Mouse (Mus musculus) spleen, adult 2 months (tissue): ENCODE measurements around the gene Camta1.

Experiments used
- CTCF ChIP-seq: fragments of 200-500 bp; IDR thresholded peaks from 2 replicates; pipeline ENCODE4 v1.5.1; 2011; ENCODE audit warnings: mild to moderate bottlenecking, inconsistent platforms; ENCODE audit not compliant: insufficient read depth, insufficient read length, insufficient replicate concordance; ENCODE audit errors: extremely low read depth
- POLR2A ChIP-seq: fragments of 200-500 bp; IDR thresholded peaks from 2 replicates; pipeline ENCODE4 v1.6.1; 2011; ENCODE audit warnings: low read depth, low read length, inconsistent platforms

- TF ChIP-seq POLR2A: no peak
- no peak for TF ChIP-seq CTCF
These were observed 883.3 kb downstream of the Camta1 start for GRCm38 (mm10) chr4:150978156-150978910.
